Mouse (Mus musculus) spleen, adult 2 months (tissue): ENCODE data around the gene Pgr. TPM values are rescaled to one million over a fixed set of nuclear protein-coding genes. Genes with fewer than 3 reads are reported as not detected.

Source experiments
- DNase-seq, 2 experiments: peaks; one replicate each; pipeline versions ENCODE4 v3.0.0 to v3.0.0-alpha.2; 2012 to 2021; ENCODE audit warnings: low spot score in 2 of 2, low read depth in 1 of 2
- H3K27ac ChIP-seq: fragments of 200-500 bp; 2 replicates; pipeline ENCODE4 v1.5.1; 2012; ENCODE audit warnings: low read length, inconsistent platforms; ENCODE audit not compliant: insufficient read depth
- H3K27me3 ChIP-seq: fragments of 200-500 bp; 2 replicates; pipeline ENCODE4 v1.6.1; 2012; ENCODE audit warnings: mild to moderate bottlenecking, moderate library complexity, low read length, inconsistent platforms; ENCODE audit not compliant: control insufficient read depth, insufficient read depth
- H3K36me3 ChIP-seq: fragments of 200-500 bp; 2 replicates; pipeline ENCODE4 v1.6.1; 2012; ENCODE audit warnings: mild to moderate bottlenecking, low read length, inconsistent platforms; ENCODE audit not compliant: control insufficient read depth, insufficient read depth
- H3K4me1 ChIP-seq: fragments of 200-500 bp; 2 replicates; pipeline ENCODE4 v1.6.1; 2011; ENCODE audit warnings: inconsistent platforms; ENCODE audit not compliant: control insufficient read depth, insufficient read depth, insufficient read length
- H3K4me3 ChIP-seq: fragments of 200-500 bp; 2 replicates; pipeline ENCODE4 v1.5.1; 2011; ENCODE audit warnings: mild to moderate bottlenecking, inconsistent platforms; ENCODE audit not compliant: insufficient read depth, insufficient read length; ENCODE audit errors: extremely low read depth
- CTCF ChIP-seq: fragments of 200-500 bp; IDR thresholded peaks from 2 replicates; pipeline ENCODE4 v1.5.1; 2011; ENCODE audit warnings: mild to moderate bottlenecking, inconsistent platforms; ENCODE audit not compliant: insufficient read depth, insufficient read length, insufficient replicate concordance; ENCODE audit errors: extremely low read depth
- POLR2A ChIP-seq: fragments of 200-500 bp; IDR thresholded peaks from 2 replicates; pipeline ENCODE4 v1.6.1; 2011; ENCODE audit warnings: low read depth, low read length, inconsistent platforms
- WGBS: fragments of 180-500 bp; shearing (Covaris S2); methylation state at CpG from one replicate; pipeline ENCODE4 v1.1.7; 2018; 5-methylcytosine and 5-hydroxymethylcytosine counted together
- polyA plus RNA-seq: library from polyadenylated mRNA; depleted of rRNA; stranded (reverse); fragments of >200 nt; gene quantifications from 2 replicates; pipeline ENCODE4 v1.2.3, GENCODE M21; 2012

Gene Pgr
- polyA plus RNA-seq, 1 experiment = not detected

DNA sequence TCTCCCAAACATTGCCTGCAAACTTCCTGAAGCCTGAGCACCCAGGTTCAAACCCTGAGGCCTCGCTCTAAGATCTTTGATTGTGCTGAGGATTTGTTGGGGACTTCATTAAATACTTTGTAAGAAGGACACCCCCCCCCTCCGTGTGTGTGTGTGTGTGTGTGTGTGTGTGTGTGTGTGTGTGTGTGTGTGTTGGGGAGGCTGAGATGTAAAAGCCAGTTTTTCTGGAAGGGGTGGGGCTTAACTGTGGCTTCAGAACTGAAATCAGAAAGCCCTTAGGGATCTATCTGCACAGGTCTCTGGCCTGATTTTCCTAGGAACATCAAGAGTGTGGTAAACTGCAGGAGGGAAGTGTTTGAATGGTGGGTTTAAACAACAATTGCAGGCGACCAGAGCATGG, 2.6 kb downstream of the Pgr start:
- Histone ChIP-seq H3K27me3 (peaks cover 10% of the 10 kb centered on the region), H3K4me1 (no peaks in the 10 kb centered on the region), H3K27ac (no peak overlapping the region), H3K4me3 (no peak overlapping the region), H3K36me3 (no peaks in the 10 kb centered on the region)
- WGBS = 59% methylated on average over 3 of the region's 3 CpGs
- no peak for TF ChIP-seq POLR2A
- TF ChIP-seq CTCF = no peak
- DNase-seq = no peak

DNA sequence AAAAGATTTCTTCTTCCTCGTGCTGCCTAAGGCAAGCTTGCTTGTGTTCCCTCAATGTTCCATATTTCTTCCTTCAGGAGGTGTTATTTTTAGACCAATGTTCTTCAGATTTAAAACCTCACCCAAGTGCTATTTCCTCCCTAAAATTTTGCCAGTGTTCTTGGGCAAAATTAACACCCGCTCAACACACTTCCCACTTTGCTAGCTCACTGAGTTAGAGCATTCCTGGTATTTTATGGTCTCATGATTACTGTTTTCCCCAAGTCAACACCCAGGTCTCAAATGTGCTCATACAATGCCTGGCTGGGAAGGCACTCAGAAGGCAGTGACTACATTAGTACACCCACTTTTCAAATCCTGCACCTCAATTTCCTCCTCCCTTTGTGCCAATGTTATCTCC, 27.9 kb downstream of the Pgr start:
- Histone ChIP-seq H3K4me1 (no peaks in the 10 kb centered on the region), H3K27ac (no peak overlapping the region), H3K4me3 (no peak overlapping the region), H3K36me3 (no peaks in the 10 kb centered on the region), H3K27me3 (no peaks in the 10 kb centered on the region)
- no peak for DNase-seq
- TF ChIP-seq CTCF (no peak), POLR2A (no peak)
- 78% methylated on average over 2 of the region's 2 CpGs for WGBS

DNA sequence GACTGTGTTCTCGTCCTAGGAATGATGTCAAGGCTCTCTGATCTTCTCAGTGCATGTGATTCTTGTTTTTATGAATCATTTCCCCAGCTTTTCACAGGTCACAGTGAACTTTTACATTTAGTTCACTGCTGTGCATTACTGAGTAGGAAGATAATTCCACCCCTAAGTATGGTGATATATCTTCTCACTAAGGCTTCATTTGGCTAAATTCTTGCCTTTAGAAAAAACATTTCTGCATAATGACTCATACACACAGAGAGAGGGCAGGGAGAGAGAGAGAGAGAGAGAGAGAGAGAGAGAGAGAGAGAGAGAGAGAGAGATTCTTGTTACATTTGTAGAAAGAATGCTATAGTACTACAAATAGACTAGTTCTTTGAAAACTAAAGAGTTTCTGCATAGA, 38.1 kb downstream of the Pgr start:
- no peak for TF ChIP-seq CTCF
- no peak for TF ChIP-seq POLR2A
- no peak for DNase-seq
- H3K4me3 ChIP-seq = no peak overlapping the region
- H3K27me3 ChIP-seq = no peaks in the 10 kb centered on the region; the same call in 1 of the 2 replicates
- no peak overlapping the region for H3K27ac ChIP-seq
- no peaks in the 10 kb centered on the region for H3K4me1 ChIP-seq
- no peaks in the 10 kb centered on the region for H3K36me3 ChIP-seq
- 28% methylated on average over 1 of the region's 1 CpGs for WGBS

DNA sequence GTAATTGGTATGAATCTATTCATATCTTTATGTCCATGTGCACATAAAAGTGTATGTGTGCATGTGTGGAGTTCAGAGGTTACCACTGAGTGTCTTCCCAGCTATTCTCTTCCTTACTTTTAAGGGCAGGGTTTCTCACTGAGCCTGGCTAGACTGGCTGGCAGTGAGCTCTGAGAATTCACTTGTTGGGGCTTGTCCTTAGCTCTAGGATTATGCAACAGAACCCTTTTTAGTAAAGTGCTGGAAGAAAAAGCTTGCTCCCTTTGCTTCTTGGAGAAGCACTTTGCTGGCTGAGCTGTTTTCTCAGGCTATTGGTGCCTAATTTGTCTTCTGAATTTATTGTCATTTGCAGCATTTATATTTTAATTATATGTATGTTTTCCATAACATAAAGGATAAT, 53.7 kb downstream of the Pgr start:
- H3K36me3 ChIP-seq = no peaks in the 10 kb centered on the region
- H3K4me3 ChIP-seq = no peak overlapping the region
- no peaks in the 10 kb centered on the region for H3K4me1 ChIP-seq
- H3K27ac ChIP-seq = no peak overlapping the region
- no peak for DNase-seq
- H3K27me3 ChIP-seq = no peaks in the 10 kb centered on the region
- TF ChIP-seq CTCF = no peak

DNA sequence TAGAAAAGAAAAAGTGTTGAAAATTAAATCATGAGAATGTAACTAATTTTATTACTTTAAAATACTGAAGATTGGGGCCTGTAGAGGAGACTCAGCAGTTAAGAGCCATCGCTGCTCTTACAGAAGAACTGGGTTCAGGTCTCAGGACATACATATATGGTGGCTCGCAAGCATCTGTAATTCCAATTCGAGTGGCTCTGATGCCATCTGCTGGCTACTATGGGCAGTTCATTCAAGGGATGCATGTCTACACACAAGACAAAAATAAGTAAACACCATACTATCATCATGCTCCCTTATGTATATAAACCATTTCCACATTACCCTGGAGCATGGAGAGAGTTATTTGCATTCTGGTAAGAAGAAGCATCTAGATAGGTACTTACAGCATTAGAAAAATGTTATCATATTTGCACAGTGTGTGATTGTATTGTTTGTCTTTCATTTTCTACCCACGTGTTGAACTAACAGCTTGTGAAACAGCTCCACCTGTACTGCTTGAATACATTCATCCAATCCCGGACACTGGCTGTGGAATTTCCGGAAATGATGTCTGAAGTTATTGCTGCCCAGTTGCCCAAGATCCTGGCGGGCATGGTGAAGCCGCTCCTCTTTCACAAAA, 65.0 kb downstream of the Pgr start:
- no peaks in the 10 kb centered on the region for H3K4me1 ChIP-seq
- TF ChIP-seq CTCF (no peak), POLR2A (no peak)
- WGBS = 61% methylated on average over 8 of the region's 8 CpGs
- H3K27ac ChIP-seq = no peak overlapping the region
- no peaks in the 10 kb centered on the region for H3K36me3 ChIP-seq
- no peak for DNase-seq
- no peak overlapping the region for H3K4me3 ChIP-seq
- H3K27me3 ChIP-seq = no peaks in the 10 kb centered on the region

DNA sequence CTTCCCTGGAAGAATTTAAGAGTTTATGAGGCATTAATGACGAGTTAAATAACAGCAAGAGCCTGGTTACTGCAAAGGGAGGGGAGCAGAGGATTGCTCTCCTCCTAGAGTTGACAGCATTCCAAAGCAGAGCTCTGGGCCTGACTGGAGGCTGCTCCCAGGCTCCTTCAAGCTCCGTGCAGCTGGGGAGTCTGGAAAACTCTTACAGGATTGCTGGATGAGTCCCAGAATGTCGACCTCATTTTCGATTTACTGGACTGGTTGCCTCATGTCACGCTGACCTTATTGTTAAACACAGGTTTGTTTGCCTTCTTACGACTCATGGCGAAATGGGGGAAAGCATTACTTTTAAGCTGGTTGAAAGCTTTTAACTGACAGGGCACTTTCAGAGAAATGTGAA, 70.6 kb downstream of the Pgr start:
- H3K4me3 ChIP-seq = no peak overlapping the region
- TF ChIP-seq CTCF = no peak
- no peak for TF ChIP-seq POLR2A
- DNase-seq = no peak
- WGBS = 77% methylated on average over 7 of the region's 7 CpGs
- H3K27me3 ChIP-seq = no peaks in the 10 kb centered on the region
- no peaks in the 10 kb centered on the region for H3K4me1 ChIP-seq
- H3K27ac ChIP-seq = no peak overlapping the region
- no peaks in the 10 kb centered on the region for H3K36me3 ChIP-seq

DNA sequence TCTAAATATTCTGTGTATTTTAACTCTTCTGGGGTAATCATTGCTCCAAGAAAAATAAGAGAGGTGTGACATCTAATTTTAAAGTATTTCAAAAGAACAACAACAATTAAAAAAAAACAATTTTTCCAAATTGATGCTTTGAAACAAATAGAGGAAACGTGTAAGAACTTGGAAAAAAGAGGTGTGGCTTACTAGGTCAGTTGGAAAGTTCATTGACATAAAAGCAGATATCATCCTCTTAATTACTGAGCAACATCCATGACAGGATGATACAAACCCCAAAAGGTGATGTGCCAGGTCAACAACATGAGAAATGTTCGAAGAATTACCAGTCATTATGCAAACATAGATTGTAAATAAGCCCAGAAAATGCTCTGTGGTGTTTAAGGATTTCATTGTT, 71.9 kb downstream of the Pgr start, which contains the start of gene Gm16485:
Gene Gm16485, plus strand, starts transcription at position 301 of the 400 bp plus-strand sequence.
- no peak within 1 kb of the TSS for H3K27ac ChIP-seq
- no peaks in the 10 kb centered on the region for H3K36me3 ChIP-seq
- TF ChIP-seq POLR2A (no peak), CTCF (no peak)
- H3K4me3 ChIP-seq = no peak within 1 kb of the TSS
- H3K27me3 ChIP-seq = no peaks in the 10 kb centered on the region
- WGBS = 70% methylated on average over 2 of the region's 2 CpGs
- DNase-seq = no peak
- H3K4me1 ChIP-seq = no peaks in the 10 kb centered on the region
